Comparison of ENCODE assay signal across 9 mouse cellular contexts in the genomic region with DNA sequence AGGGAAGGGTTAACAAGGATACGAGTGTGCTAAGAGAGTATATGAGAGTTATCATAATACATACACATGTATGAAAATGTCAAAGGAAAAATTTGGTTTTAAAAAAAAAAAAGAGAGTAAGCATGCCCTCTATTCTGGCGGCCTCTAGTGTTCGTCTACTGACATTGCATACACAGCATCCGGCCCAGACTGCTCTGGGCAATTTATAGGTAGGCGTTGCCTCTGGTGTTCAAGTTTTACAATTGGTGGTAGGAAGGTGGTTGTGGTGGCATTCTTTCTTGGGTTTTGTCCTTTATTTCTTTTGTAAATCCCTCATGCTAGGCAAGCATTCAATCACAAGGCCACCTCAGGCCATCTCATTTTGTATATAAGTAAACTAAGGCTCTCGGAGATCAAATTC. TPM values are rescaled to one million over a fixed set of nuclear protein-coding genes. Genes with fewer than 3 reads are reported as not detected.
A peak's percentile ranks its signal among the peaks of the same experiment; 100 is the strongest.
DNase-seq lines count a peak whose midpoint lies in the region; ATAC-seq lines count a peak whose summit lies in the region.
"Had no signal": no experiment of that assay in that cellular context is flagged by ENCODE, and none has a peak within 500 bp of the region (broad histone marks: within the 10 kb centered on the region; RNA-seq: fewer than 3 reads in every experiment).

No protein-coding gene starts in this region.

- H3K36me3 ChIP-seq in heart, embryonic 10.5 days: no peaks in the 10 kb centered on the region

- 26% methylated on average over 6 of the region's 6 CpGs for WGBS in heart, embryonic 10.5 days

- no peak for ATAC-seq in inflammation-experienced regulatory T-cells, adult 6 months

- H3K4me1 ChIP-seq in heart, embryonic 10.5 days: no peaks in the 10 kb centered on the region

- H3K9me3 ChIP-seq in heart, embryonic 10.5 days: no peaks in the 10 kb centered on the region

- H3K4me3 ChIP-seq in heart, embryonic 10.5 days: no peak overlapping the region

- no peaks in the 10 kb centered on the region for H3K27me3 ChIP-seq in heart, embryonic 10.5 days (ENCODE audit: insufficient read depth, poor library complexity, severe bottlenecking)

- peak; percentile 8 to 62 for DNase-seq in heart, adult 18-20 months
- DNase-seq in heart, embryonic 10.5 days (ENCODE audit: low spot score): no peak
- DNase-seq in 3T3-L1 (ENCODE audit: low read depth, low spot score) (peak; percentile 84), WW6 (ENCODE audit: low read depth, low spot score) (peak; percentile 43)
- peak; percentile 72 for DNase-seq in embryo, embryonic 10.5 days (ENCODE audit: low spot score)
- DNase-seq in kidney, postnatal 4 days: peak; percentile 70 to 71
- DNase-seq in lung, postnatal 25 days (ENCODE audit: low spot score): peak; percentile 52

- no peak overlapping the region for H3K27ac ChIP-seq in heart, embryonic 10.5 days

RNA-seq across cellular contexts. Expression of a gene that starts 11.1 kb away (rescaled TPM):
- total RNA-seq in heart, adult 18-20 months (2021): not detected
- 0.30 TPM in 1 of 2 replicates, not detected in the other for polyA plus RNA-seq in heart, embryonic 10.5 days (2016; fragmentation: Nextera tagmentation; extraction: Ambion mirVana)
- not detected for polyA plus RNA-seq in inflammation-experienced regulatory T-cells, adult 6 months (2017; shearing (Covaris generic))

RNA-seq across cellular contexts. Expression of a gene that starts 11.2 kb away (rescaled TPM):
- not detected for total RNA-seq in heart, adult 18-20 months (2021)
- not detected in 2 replicates for polyA plus RNA-seq in heart, embryonic 10.5 days (2016; fragmentation: Nextera tagmentation; extraction: Ambion mirVana)
- polyA plus RNA-seq in inflammation-experienced regulatory T-cells, adult 6 months (2017; shearing (Covaris generic)): not detected
- polyA plus RNA-seq: lung, embryonic 16.5 days had no signal

RNA-seq across cellular contexts. Expression of a gene that starts 18.4 kb away (rescaled TPM):
- not detected for total RNA-seq in heart, adult 18-20 months (2021)
- not detected in 2 replicates for polyA plus RNA-seq in heart, embryonic 10.5 days (2016; fragmentation: Nextera tagmentation; extraction: Ambion mirVana)
- not detected for polyA plus RNA-seq in inflammation-experienced regulatory T-cells, adult 6 months (2017; shearing (Covaris generic))
- polyA plus RNA-seq: lung, embryonic 16.5 days had no signal

RNA-seq across cellular contexts. Expression of a gene that starts 24.8 kb away (rescaled TPM):
- total RNA-seq in heart, adult 18-20 months (2021): not detected
- polyA plus RNA-seq in heart, embryonic 10.5 days (2016; fragmentation: Nextera tagmentation; extraction: Ambion mirVana): not detected in 2 replicates
- polyA plus RNA-seq in inflammation-experienced regulatory T-cells, adult 6 months (2017; shearing (Covaris generic)): not detected
- polyA plus RNA-seq: lung, embryonic 16.5 days had no signal

RNA-seq across cellular contexts. Expression of a gene that starts 26.0 kb away (rescaled TPM):
- total RNA-seq in heart, adult 18-20 months (2021): not detected
- polyA plus RNA-seq in heart, embryonic 10.5 days (2016; fragmentation: Nextera tagmentation; extraction: Ambion mirVana): not detected in 2 replicates
- not detected for polyA plus RNA-seq in inflammation-experienced regulatory T-cells, adult 6 months (2017; shearing (Covaris generic))
- polyA plus RNA-seq: lung, embryonic 16.5 days had no signal
